Mouse (Mus musculus): ENCODE data around the gene Fsd1. TPM values are rescaled to one million over a fixed set of nuclear protein-coding genes. Genes with fewer than 3 reads are reported as not detected.

Gene Fsd1
- total and polyA plus RNA-seq, 3 experiments = 0.21 TPM; not detected in 2

DNA sequence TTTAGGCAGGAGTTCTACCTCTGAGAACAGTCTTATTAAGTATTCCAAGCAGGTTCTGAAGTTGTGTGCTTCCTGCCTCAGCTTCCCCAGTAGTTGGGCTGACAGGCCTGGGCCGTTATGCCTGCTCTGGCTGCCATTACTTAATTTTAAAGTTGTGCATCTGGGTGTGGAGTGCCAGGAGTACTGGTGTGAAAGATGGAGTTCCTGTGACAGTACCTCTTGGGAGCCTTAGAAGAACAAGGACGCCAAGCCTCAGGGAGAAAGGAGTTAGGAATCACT lies 23.6 kb downstream of the Fsd1 start:
- peaks cover 9 to 27% of the 10 kb centered on the region in 2 experiments for H3K4me1 ChIP-seq (ENCODE audit: control insufficient read depth in 1 of 2, insufficient read depth in 2 of 2)
- dilution Hi-C loops (cut with MboI; ENCODE audit: extremely low pct_ligation_motif_present, extremely low pct_unique_long_range_greater_than_20kb, low sequenced_read_pairs) = no loop called here
- no peak for DNase-seq (ENCODE audit: extremely low read depth)
- TF ChIP-seq CHD1 (IDR thresholded peaks at IDR 0.05; ENCODE audit: low read depth, low read length) (no peak), MAZ (IDR thresholded peaks at IDR 0.05; ENCODE audit: low read depth, low read length) (no peak), ZC3H11A (IDR thresholded peaks at IDR 0.05; ENCODE audit: low read depth, low read length) (no peak), MXI1 (IDR thresholded peaks at IDR 0.05; ENCODE audit: low read depth, low read length) (no peak), E2F4 (IDR thresholded peaks at IDR 0.05; ENCODE audit: insufficient replicate concordance, low read depth, low read length) (no peak), EP300 (IDR thresholded peaks at IDR 0.05; ENCODE audit: low read length) (no peak), RAD21 (IDR thresholded peaks at IDR 0.05; ENCODE audit: low read depth, low read length) (no peak), UBTF (IDR thresholded peaks at IDR 0.05; ENCODE audit: low read depth, low read length) (no peak), USF1 (IDR thresholded peaks at IDR 0.05; ENCODE audit: low read depth, low read length) (no peak), MEF2A (IDR thresholded peaks at IDR 0.05; ENCODE audit: borderline replicate concordance, low read depth, low read length) (no peak), MAFK (IDR thresholded peaks at IDR 0.05; ENCODE audit: insufficient replicate concordance, low read length) (no peak), ZKSCAN1 (IDR thresholded peaks at IDR 0.05; ENCODE audit: borderline replicate concordance, low read depth, low read length) (no peak), CHD2 (IDR thresholded peaks at IDR 0.05; ENCODE audit: low read length) (no peak), RCOR1 (conservative IDR thresholded peaks at IDR 0.05; ENCODE audit: low read depth, low read length) (no peak), NELFE (IDR thresholded peaks at IDR 0.05; ENCODE audit: low read depth, low read length) (no peak), USF2 (conservative IDR thresholded peaks at IDR 0.05; ENCODE audit: low read depth, low read length) (no peak), POLR2A (IDR thresholded peaks at IDR 0.05; ENCODE audit: low read depth, low read length) (no peak)
- no peaks in the 10 kb centered on the region for H3K27me3 ChIP-seq (replicated peaks)
- H3K9ac ChIP-seq (ENCODE audit: insufficient read depth, low read depth) = peak overlapping the region; percentile 82
- H3K9me3 ChIP-seq (replicated peaks; ENCODE audit: low read length) = no peaks in the 10 kb centered on the region
- peaks cover 20 to 32% of the 10 kb centered on the region in 2 experiments for H3K36me3 ChIP-seq (replicated peaks in 1 of 2; ENCODE audit: control insufficient read depth in 1 of 2, insufficient read depth in 1 of 2, low read length in 1 of 2)
- peaks cover 5% of the 10 kb centered on the region; the same call in 1 of the 2 replicates for H3K79me2 ChIP-seq (replicated peaks; ENCODE audit: control insufficient read depth, extremely low read depth, insufficient read depth, poor library complexity, severe bottlenecking)
- H3K4me3 ChIP-seq (replicated peaks in 1 of 3; ENCODE audit: low read depth in 2 of 3, low read length in 2 of 3, poor library complexity in 1 of 3) = peak overlapping the region; percentile 65 to 91 (median 77)
- peak overlapping the region; percentile 79 for H3K4me2 ChIP-seq (ENCODE audit: insufficient read depth, low read depth, poor library complexity, severe bottlenecking)
- no peak overlapping the region for H3K27ac ChIP-seq (ENCODE audit: insufficient read depth, low read depth)
- in situ Hi-C loops (cut with MboI; ENCODE audit: low pct_ligation_motif_present, low pct_unique_long_range_greater_than_20kb, low sequenced_read_pairs) = loop anchor here (5.0 kb wide), 1 partner anchor 38 kb away; the partner anchor contains the start of gene Shd

DNA sequence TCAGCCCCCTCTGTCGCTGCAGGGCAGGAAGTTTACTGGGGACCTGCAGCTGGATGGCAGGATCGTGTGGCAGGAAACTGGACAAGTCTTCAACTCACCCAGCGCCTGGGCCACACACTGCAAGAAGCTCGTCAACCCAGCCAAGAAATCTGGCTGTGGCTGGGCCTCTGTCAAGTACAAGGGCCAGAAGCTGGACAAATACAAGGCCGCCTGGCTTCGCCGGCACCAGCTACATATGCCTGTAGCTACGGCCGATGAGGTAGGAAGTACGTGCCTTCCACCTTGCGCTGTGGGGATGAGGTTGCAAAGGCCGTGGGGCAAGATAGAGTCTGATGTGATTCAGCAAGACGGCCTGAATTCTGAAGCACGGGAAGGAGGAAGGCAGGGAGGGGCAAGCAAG lies 23.9 kb downstream of the Fsd1 start:
- Histone ChIP-seq H3K9me3 (replicated peaks; ENCODE audit: low read length) (no peaks in the 10 kb centered on the region), H3K27ac (ENCODE audit: insufficient read depth, low read depth) (no peak overlapping the region), H3K9ac (ENCODE audit: insufficient read depth, low read depth) (peak overlapping the region; percentile 82; the same call in 1 of the 2 replicates), H3K4me3 (replicated peaks in 1 of 3; ENCODE audit: low read depth in 2 of 3, low read length in 2 of 3, poor library complexity in 1 of 3) (peak overlapping the region; percentile 65 to 91 (median 77)), H3K4me1 (ENCODE audit: control insufficient read depth in 1 of 2, insufficient read depth in 2 of 2) (peaks cover 6 to 24% of the 10 kb centered on the region in 2 experiments), H3K79me2 (replicated peaks; ENCODE audit: control insufficient read depth, extremely low read depth, insufficient read depth, poor library complexity, severe bottlenecking) (peaks cover 5% of the 10 kb centered on the region; the same call in 1 of the 2 replicates), H3K27me3 (replicated peaks) (no peaks in the 10 kb centered on the region), H3K4me2 (ENCODE audit: insufficient read depth, low read depth, poor library complexity, severe bottlenecking) (peak overlapping the region; percentile 79), H3K36me3 (replicated peaks in 1 of 2; ENCODE audit: control insufficient read depth in 1 of 2, insufficient read depth in 1 of 2, low read length in 1 of 2) (peaks cover 22 to 36% of the 10 kb centered on the region in 2 experiments)
- in situ Hi-C loops (cut with MboI; ENCODE audit: low pct_ligation_motif_present, low pct_unique_long_range_greater_than_20kb, low sequenced_read_pairs) = no loop called here
- no peak for DNase-seq (ENCODE audit: extremely low read depth)
- TF ChIP-seq POLR2AphosphoS2 (IDR thresholded peaks at IDR 0.05; ENCODE audit: low read depth, low read length) (no peak), JUN (IDR thresholded peaks at IDR 0.05; ENCODE audit: insufficient read depth, low read depth, low read length) (no peak), UBTF (IDR thresholded peaks at IDR 0.05; ENCODE audit: low read depth, low read length) (no peak), BHLHE40 (IDR thresholded peaks at IDR 0.05; ENCODE audit: low read depth, low read length) (no peak), TCF12 (IDR thresholded peaks at IDR 0.05; ENCODE audit: low read depth, low read length) (no peak)
- dilution Hi-C loops (cut with MboI; ENCODE audit: extremely low pct_ligation_motif_present, extremely low pct_unique_long_range_greater_than_20kb, low sequenced_read_pairs) = no loop called here

Measured in CH12.LX (cell line).